Comparison of ENCODE assay signal across 28 mouse cellular contexts in genomic region chr15:91281521-91281920, GRCm38 (mm10).
DNase-seq lines count a peak whose midpoint lies in the region; TF ChIP-seq lines count a peak whose summit lies in the region.
"Had no signal": no experiment of that assay in that cellular context is flagged by ENCODE, and none has a peak within 500 bp of the region (broad histone marks: within the 10 kb centered on the region; RNA-seq: fewer than 3 reads in every experiment).

No protein-coding gene starts in this region.

- peak; percentile 28 for DNase-seq in adrenal gland, adult 2 months
- no peak for DNase-seq in adrenal gland, adult 18-20 months (ENCODE audit: low spot score in 2 of 2)
- peak; percentile 48 for DNase-seq in gastrocnemius, adult 18-20 months (ENCODE audit: low spot score)
- no peak for DNase-seq in gastrocnemius, postnatal 4 days (ENCODE audit: low spot score in 2 of 2)
- peak; percentile 16 for DNase-seq in lung, postnatal 10 days
- no peak for DNase-seq in lung, adult 2 months
- DNase-seq in c-Kit-positive CD71-positive TER-119-positive erythroid progenitor cells, embryonic 14.5 days (ENCODE audit: low spot score), result no peak
- DNase-seq: cerebellum, adult 18-20 months; cerebellum, postnatal 10 days; forebrain, postnatal 0 days; heart, postnatal 4 days; kidney, adult 9 months; kidney, postnatal 10 days; layer of hippocampus, adult 9-11 months; retina, postnatal 1 day; right cerebral cortex, postnatal 14 days; spleen, adult 18-20 months; thymus, postnatal 14 days had no signal

- no peak for TF ChIP-seq CTCF in lung, adult 2 months (IDR thresholded peaks at IDR 0.05; ENCODE audit: insufficient read depth, low read length)

- H3K4me1 ChIP-seq in lung, adult 2 months (ENCODE audit: control insufficient read depth, insufficient read depth, low read length), result no peaks in the 10 kb centered on the region; the same call in 1 of the 2 replicates
- H3K4me1 ChIP-seq: embryonic facial prominence, embryonic 13.5 days; forebrain, embryonic 10.5 days; hindbrain, embryonic 13.5 days; limb, embryonic 10.5 days; limb, embryonic 15.5 days; liver, embryonic 15.5 days; midbrain, embryonic 10.5 days; midbrain, embryonic 15.5 days; neural tube, embryonic 15.5 days had no signal

- no peak for TF ChIP-seq POLR2A in lung, adult 2 months (IDR thresholded peaks at IDR 0.05; ENCODE audit: borderline replicate concordance, extremely low read depth, low read depth, low read length)

- 76% methylated on average over 5 of the region's 5 CpGs for WGBS in lung, adult 2 months

- H3K4me3 ChIP-seq in lung, adult 2 months (replicated peaks; ENCODE audit: extremely low read depth, low read depth, low read length), result no peak overlapping the region
- H3K4me3 ChIP-seq: embryonic facial prominence, embryonic 13.5 days; forebrain, embryonic 10.5 days; hindbrain, embryonic 13.5 days; limb, embryonic 10.5 days; limb, embryonic 15.5 days; liver, embryonic 15.5 days; lung, embryonic 15.5 days; midbrain, embryonic 10.5 days; midbrain, embryonic 15.5 days; neural tube, embryonic 15.5 days had no signal

Comparison
In these comparisons a context has a peak if more than half of its experiments do, and no peak if none do; other contexts are left out.
1. DNase-seq: peak in adrenal gland, adult 2 months (single experiment), gastrocnemius, adult 18-20 months (single experiment) and lung, postnatal 10 days (single experiment); none in adrenal gland, adult 18-20 months (0 of 2), gastrocnemius, postnatal 4 days (0 of 2), lung, adult 2 months (single experiment) and c-Kit-positive CD71-positive TER-119-positive erythroid progenitor cells, embryonic 14.5 days (single experiment).